Mouse (Mus musculus): ENCODE data around the gene Tapbp.
"Not testable (repeated sequence)": the region's sequence is repeated elsewhere in the genome, so short reads cannot be mapped to it uniquely, and the experiment has no call there.

Gene Tapbp

GRCm38 (mm10) chr17:33915671-33916250, at the start of gene Tapbp, which contains the start of gene Zbtb22:
Gene Tapbp (plus strand): TSS chr17:33915899.
Gene Zbtb22 (plus strand): TSS chr17:33915904.
- DNase-seq (ENCODE audit: low read depth): peak; percentile 99

GRCm38 (mm10) chr17:33873537-33873936, 42.2 kb upstream of the Tapbp start, which contains the start of gene Gm7029:
Gene Gm7029 (plus strand): TSS chr17:33873837.
- DNase-seq (ENCODE audit: low read depth): not testable (repeated sequence)

DNA sequence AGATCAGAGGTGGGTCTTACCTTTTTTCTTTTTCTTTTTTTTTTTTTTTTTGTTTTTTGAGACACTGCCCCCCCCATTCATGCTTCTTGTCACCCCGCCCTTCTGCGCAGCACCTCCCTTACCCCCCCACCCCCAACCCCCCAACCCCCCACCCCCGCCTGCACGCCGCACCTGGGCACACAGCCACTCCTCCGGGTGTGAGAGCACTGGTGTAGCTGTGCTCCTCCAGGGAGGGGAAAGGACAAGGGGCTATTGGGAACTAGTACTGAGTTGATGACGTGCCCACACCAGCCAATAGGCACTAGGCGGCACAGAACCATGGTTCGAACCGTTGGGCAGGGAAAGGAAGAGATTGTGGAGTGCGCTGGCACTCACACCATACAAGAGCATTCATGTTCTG, 41.3 kb upstream of the Tapbp start:
- DNase-seq (ENCODE audit: low read depth): no peak

DNA sequence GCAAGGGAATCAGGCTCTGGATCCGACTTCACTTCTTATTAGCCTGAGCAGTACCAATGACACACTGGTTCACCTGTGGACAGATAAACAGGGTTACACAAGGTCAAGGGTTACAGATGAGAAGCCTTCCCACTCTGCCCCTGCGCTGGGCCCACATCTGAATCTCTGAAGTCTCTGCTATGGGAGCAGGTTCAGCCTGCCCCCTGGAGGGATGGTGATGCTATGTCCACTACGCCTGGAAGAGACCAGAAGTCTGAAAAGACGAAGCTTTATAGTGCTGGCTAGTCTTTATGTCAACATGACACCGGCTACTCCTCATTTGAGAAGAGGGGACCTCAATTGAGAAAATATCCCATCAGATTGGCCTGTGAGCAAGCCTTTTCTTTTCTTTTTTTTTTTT, 39.9 kb upstream of the Tapbp start:
- peak; percentile 49 for DNase-seq (ENCODE audit: low read depth)

GRCm38 (mm10) chr17:33884320-33884719, 31.4 kb upstream of the Tapbp start:
- DNase-seq (ENCODE audit: low read depth): not testable (repeated sequence)

DNA sequence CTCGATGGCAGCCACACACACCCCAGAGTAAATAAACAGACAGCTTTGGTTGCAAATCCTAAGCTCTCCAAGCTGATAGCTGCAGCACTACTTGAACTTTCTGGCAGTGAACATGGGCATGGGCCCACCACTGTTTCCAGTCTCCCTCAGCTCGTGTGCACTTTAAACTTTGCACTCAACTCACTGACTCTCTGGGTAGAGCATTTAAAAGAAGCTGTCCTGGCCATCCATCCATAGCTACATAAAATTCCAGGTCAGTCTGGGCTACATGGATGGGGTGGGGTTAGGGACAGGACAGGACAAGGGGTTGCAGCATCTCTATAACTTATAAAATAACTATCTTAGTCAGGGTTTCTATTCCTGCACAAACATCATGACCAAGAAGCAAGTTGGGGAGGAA, 27.9 kb upstream of the Tapbp start:
- not testable (repeated sequence) for DNase-seq (ENCODE audit: low read depth)

- not testable (repeated sequence) for DNase-seq (ENCODE audit: low read depth)
Observed at GRCm38 (mm10) chr17:33888230-33888629, 27.5 kb upstream of the Tapbp start.

- not testable (repeated sequence) for DNase-seq (ENCODE audit: low read depth)
Observed at GRCm38 (mm10) chr17:33889941-33890532, 25.7 kb upstream of the Tapbp start.

DNA sequence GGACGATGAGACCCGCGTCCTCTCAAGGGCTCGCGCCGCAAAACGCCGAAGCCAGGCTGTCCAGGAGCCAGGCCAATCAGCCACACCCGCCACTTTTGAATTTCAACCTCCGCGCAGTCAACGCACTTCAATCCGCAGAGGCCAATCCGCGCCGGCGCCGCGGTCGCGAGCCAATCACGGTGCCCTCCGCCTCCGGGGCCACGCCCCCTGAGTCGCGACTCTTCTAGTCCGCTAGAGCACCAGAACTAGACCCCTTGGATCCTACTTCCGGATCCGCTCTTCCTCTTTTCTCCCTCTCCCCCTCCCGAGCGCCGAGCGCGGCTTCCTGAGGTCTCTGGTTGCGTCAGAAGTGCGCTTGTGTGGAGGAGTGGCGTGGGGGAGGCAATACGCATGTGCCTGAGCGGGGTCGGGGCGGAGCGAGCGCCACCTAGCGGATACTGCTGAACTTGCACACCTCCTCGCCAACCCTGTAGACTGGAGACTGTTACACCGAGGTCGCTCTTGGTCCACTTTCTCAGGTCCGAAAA, 25.1 kb upstream of the Tapbp start, which contains the start of gene Kifc1:
Gene Kifc1, minus strand, starts transcription at position 129 of the 527 bp plus-strand sequence.
- DNase-seq (ENCODE audit: low read depth): peak; percentile 100

- no peak for DNase-seq (ENCODE audit: low read depth)
Observed at GRCm38 (mm10) chr17:33891357-33891756, 24.3 kb upstream of the Tapbp start.

DNA sequence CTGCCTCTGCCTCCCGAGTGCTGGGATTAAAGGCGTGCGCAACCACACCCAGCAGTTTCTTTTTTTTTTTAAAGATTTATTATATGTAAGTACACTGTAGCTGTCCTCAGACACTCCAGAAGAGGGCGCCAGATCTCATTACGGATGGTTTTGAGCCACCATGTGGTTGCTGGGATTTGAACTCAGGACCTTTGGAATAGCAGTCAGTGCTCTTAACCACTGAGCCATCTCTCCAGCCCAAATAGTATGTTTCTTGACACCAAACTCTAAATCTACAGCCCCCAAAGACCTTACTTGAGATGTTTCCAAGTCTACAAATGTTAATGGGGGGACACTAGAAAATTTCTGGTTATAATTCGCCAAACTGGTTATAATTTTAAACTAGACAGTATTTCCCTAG, 23.8 kb upstream of the Tapbp start:
- not testable (repeated sequence) for DNase-seq (ENCODE audit: low read depth)

- peak; percentile 40 for DNase-seq (ENCODE audit: low read depth)
Observed at GRCm38 (mm10) chr17:33892429-33892828, 23.3 kb upstream of the Tapbp start.

- peak; percentile 1 for DNase-seq (ENCODE audit: low read depth)
Observed at GRCm38 (mm10) chr17:33893011-33893410, 22.7 kb upstream of the Tapbp start.

- DNase-seq (ENCODE audit: low read depth): peak; percentile 93
Observed at GRCm38 (mm10) chr17:33897114-33897794, 18.4 kb upstream of the Tapbp start.

- peak; percentile 73 for DNase-seq (ENCODE audit: low read depth)
Observed at GRCm38 (mm10) chr17:33898193-33898592, 17.5 kb upstream of the Tapbp start.

- no peak for DNase-seq (ENCODE audit: low read depth)
Observed at GRCm38 (mm10) chr17:33899642-33900041, 16.1 kb upstream of the Tapbp start.

DNA sequence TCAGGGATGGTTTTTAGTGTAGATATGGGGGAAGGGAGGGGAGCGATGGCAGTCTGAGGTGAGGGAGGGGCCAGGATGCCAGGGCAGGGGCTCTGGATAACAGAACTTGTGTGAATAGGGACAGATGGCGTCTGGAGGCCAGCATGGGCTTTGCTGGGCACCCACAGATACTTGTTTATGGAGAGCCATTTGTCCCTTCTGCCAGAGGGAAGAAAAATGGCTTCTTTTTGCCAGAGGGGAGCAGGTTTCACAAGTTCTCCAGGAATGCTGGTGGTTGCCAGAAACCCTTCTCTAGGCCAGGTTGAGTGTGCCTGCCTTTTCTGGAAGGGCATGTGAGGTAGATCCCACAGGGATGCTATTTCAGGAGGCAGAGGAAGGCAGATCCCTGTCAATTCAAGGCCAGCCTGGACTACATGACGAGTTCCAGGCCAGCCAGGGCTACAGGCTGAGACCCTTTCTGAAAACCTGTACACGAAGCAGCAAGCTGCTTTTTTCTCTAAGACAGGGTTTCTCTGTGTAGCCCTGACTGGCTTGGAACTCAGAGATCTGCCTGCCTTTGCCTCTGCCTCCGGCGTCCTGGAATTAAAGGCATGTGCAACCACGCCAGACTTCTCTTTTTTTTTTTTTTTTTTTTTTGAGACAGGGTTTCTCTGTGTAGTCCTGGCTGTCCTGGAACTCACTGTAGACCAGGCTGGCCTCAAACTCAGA, 15.3 kb upstream of the Tapbp start:
- DNase-seq (ENCODE audit: low read depth): peak; percentile 24

DNA sequence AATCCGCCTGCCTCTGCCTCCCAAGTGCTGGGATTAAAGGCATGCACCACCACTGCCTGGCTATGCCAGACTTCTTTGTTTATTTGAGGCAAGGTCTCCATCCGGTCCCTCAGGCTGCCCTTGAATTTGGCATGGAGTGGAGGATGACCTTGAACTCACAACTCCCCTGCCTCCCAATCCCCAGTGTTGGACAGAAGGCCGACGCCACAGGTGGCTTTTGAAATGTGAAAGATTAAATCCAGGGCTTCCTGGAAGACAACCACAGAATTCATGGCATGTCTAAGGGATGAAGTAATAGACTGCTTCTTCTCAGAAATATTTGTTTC, 14.7 kb upstream of the Tapbp start:
- DNase-seq (ENCODE audit: low read depth): no peak

GRCm38 (mm10) chr17:33901653-33902052, 14.0 kb upstream of the Tapbp start:
- no peak for DNase-seq (ENCODE audit: low read depth)

GRCm38 (mm10) chr17:33902079-33902478, 13.6 kb upstream of the Tapbp start:
- DNase-seq (ENCODE audit: low read depth): no peak

DNA sequence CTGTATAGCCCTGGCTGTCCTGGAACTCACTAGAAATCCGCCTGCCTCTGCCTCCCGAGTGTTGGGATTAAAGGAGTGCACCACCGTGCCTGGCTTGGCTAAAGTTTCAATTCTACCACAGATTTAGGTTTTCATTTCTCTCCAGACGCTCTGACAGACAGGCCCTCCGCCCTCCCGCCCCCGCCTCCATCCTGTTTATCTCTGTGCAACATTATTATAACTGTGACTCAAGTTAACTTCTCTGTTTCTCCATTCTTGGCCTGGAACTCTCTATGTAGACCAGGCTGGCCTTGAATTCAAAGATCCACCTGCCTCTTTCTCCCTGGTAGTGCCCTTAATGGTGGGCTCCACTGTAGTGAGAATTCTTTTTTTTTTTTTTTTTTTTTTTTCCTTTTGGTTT, 13.2 kb upstream of the Tapbp start:
- no peak for DNase-seq (ENCODE audit: low read depth)

DNA sequence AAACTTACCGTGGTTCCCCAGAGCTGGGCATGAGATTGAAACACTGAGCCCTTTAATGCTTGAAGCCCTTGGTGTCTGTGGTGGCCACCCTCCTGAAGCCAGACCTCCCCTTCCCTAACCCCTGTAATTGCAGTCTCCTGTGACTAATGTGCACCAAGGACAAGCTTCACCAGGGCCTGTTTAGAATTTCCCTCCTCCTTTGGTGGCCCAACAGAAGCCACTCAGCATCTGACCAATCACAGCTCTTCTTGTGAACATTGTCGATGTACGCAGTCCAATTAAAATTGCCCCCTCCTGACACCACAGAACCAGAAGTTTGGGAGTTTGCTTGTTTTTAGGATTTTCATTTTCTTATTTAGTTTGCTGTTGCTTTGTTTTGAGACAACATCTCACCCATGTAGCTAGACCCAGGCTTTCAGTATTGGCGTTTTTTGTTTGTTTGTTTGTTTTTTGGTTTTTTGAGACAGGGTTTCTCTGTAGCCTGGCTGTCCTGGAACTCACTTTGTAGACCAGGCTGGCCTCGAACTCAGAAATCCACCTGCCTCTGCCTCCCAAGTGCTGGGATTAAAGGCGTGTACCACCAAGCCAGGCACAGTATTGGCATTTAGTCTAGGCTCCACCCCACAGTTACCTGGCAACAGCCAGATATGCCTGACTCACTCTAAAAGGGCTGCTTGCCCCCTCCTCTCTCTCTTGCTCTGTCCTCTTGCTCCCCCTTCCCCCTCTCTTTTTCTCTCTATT, 11.6 kb upstream of the Tapbp start:
- not testable (repeated sequence) for DNase-seq (ENCODE audit: low read depth)
